Mouse (Mus musculus) erythroblast, embryonic 14.5 days (primary cell): ENCODE results near the gene Trim39.

Experiments
- GATA1 ChIP-seq: IDR thresholded peaks from 2 replicates; pipeline ENCODE4 v1.6.1; 2012; ENCODE audit warnings: low read length, inconsistent platforms, mixed read lengths
- TAL1 ChIP-seq: IDR thresholded peaks from 3 replicates; pipeline ENCODE4 v1.6.1; 2012; ENCODE audit warnings: low read length, inconsistent platforms, mixed read lengths

- TF ChIP-seq TAL1 (no peak), GATA1 (no peak)
Observed at GRCm38 (mm10) chr17:36226921-36227320, 45.1 kb downstream of the Trim39 start.
